Mouse (Mus musculus) megakaryocyte progenitor cell, adult 5-6 weeks (primary cell): ENCODE data around the gene Serpina3j. TPM values are rescaled to one million over a fixed set of nuclear protein-coding genes. Genes with fewer than 3 reads are reported as not detected.

ENCODE experiments used
- total RNA-seq, 2 experiments: library from RNA; stranded (forward) in 1 of 2; stranded (reverse) in 1 of 2; fragments of 157-497, 149-512 nt in 1 of 2; fragments of 200-1000 nt in 1 of 2; gene quantifications; 2 replicates each; pipeline versions ENCODE4 v1.2.3 to v1.2.4; 2015 to 2017

Gene Serpina3j
- total RNA-seq, 2 experiments from 2014 or later: not detected

Other genes with a start within 250 kb of the Serpina3j start
- gene Serpina5, start 213.4 kb upstream of the Serpina3j start, total RNA-seq (2015): not detected in 2 replicates
- not detected in 2 replicates for gene Serpina5, start 213.4 kb upstream of the Serpina3j start, total RNA-seq (2017)
- not detected in 2 replicates for gene Serpina3a, start 201.8 kb upstream of the Serpina3j start, total RNA-seq (2015)
- not detected in 2 replicates for gene Serpina3a, start 201.8 kb upstream of the Serpina3j start, total RNA-seq (2017)
- not detected in 2 replicates for gene Serpina3b, start 186.6 kb upstream of the Serpina3j start, total RNA-seq (2015)
- not detected in 2 replicates for gene Serpina3b, start 186.6 kb upstream of the Serpina3j start, total RNA-seq (2017)
- gene Serpina3c, start 160.7 kb upstream of the Serpina3j start, total RNA-seq (2015): not detected in 2 replicates
- gene Serpina3c, start 160.7 kb upstream of the Serpina3j start, total RNA-seq (2017): not detected in 2 replicates
- 1.7 and 2.1 TPM in 2 replicates for gene Serpina3f, start 100.0 kb upstream of the Serpina3j start, total RNA-seq (2015)
- 1.2 and 1.4 TPM in 2 replicates for gene Serpina3f, start 100.0 kb upstream of the Serpina3j start, total RNA-seq (2017)
- 14.9 and 26.9 TPM in 2 replicates for gene Serpina3g, start 78.3 kb upstream of the Serpina3j start, total RNA-seq (2015)
- 17.9 and 22.6 TPM in 2 replicates for gene Serpina3g, start 78.3 kb upstream of the Serpina3j start, total RNA-seq (2017)
- not detected in 2 replicates for gene Serpina3i, start 51.4 kb upstream of the Serpina3j start, total RNA-seq (2015)
- not detected in 2 replicates for gene Serpina3i, start 51.4 kb upstream of the Serpina3j start, total RNA-seq (2017)
- not detected in 2 replicates for gene Serpina3k, start 23.9 kb downstream of the Serpina3j start, total RNA-seq (2015)
- gene Serpina3k, start 23.9 kb downstream of the Serpina3j start, total RNA-seq (2017): not detected in 2 replicates
- gene Serpina3m, start 23.9 kb downstream of the Serpina3j start, total RNA-seq (2015): not detected in 2 replicates
- not detected in 2 replicates for gene Serpina3m, start 23.9 kb downstream of the Serpina3j start, total RNA-seq (2017)
- not detected in 2 replicates for gene Serpina3n, start 92.2 kb downstream of the Serpina3j start, total RNA-seq (2015)
- not detected in 2 replicates for gene Serpina3n, start 92.2 kb downstream of the Serpina3j start, total RNA-seq (2017)
- gene Gsc, start 158.8 kb downstream of the Serpina3j start, total RNA-seq (2015): not detected in 2 replicates
- not detected in 2 replicates for gene Gsc, start 158.8 kb downstream of the Serpina3j start, total RNA-seq (2017)